Mouse (Mus musculus) liver, embryonic 14.5 days (tissue): ENCODE measurements around the gene Xkrx.

Source experiments
- CTCF ChIP-seq: IDR thresholded peaks from 2 replicates; pipeline ENCODE4 v1.5.1; 2016; ENCODE audit warnings: antibody characterized with exemption, low read depth, control low read depth
- EP300 ChIP-seq: IDR thresholded peaks from 2 replicates; pipeline ENCODE4 v1.6.1; 2016; ENCODE audit warnings: antibody characterized with exemption, low read depth

DNA sequence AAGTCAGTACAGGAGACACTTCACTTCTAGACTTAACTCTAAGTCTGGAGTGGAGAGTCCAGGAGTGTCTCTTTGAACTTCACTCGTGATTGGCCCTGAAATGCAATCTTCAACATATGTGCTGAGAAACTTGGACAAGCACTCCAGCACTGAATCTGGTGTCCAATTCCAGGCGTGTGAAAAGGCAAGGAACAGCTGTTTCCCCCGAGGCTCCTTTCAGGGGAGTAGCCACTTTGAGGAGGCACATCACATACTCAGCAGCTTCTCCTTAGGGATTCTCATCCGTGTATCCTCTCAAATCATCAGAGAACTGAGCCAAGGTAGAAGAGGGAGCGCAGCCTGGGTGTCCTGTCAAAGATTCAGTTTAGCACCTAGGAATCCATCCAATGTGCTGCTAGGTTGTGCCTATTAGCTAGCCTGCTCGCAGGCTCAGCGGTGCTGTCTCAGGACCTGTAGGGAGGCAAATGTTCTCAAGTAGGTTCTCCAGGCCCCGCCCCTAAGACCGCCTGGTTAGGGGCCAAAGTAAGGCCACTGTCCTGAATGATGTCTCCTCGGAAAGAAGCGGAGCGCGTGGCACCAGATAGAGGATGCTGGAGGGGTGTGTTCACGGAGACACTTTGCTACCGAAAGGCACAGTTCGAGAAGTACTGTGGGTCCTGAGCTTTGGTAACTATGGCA lies at the start of gene Xkrx:
- TF ChIP-seq CTCF (no peak), EP300 (no peak)
